Mouse (Mus musculus) midbrain, postnatal 0 days (tissue): ENCODE data around the gene Xylt1. TPM values are rescaled to one million over a fixed set of nuclear protein-coding genes. Genes with fewer than 3 reads are reported as not detected.
A peak's percentile ranks its signal among the peaks of the same experiment; 100 is the strongest.

Experiments
- ATAC-seq: fragments of 200-750 bp; cut with Nextera tagmentation; 2 replicates; pipeline ENCODE4 v1.8.0; 2017; ENCODE audit warnings: moderate number of reproducible peaks, mild to moderate bottlenecking, moderate TSS enrichment, moderate library complexity; ENCODE audit not compliant: low FRiP score
- DNase-seq: peaks from one replicate; pipeline ENCODE4 v3.0.0-alpha.2; 2015; ENCODE audit warnings: low spot score
- H3K27ac ChIP-seq: fragments of 300-500 bp; sonication (generic); 2 replicates; pipeline ENCODE4 v1.5.1; 2014; ENCODE audit warnings: low read depth, mild to moderate bottlenecking, low read length, mixed read lengths
- H3K27me3 ChIP-seq: fragments of 300-500 bp; sonication (generic); 2 replicates; pipeline ENCODE4 v1.6.1; 2014; ENCODE audit warnings: low read length, control low read depth, mixed read lengths; ENCODE audit not compliant: insufficient read depth
- H3K36me3 ChIP-seq: fragments of 300-500 bp; sonication (generic); 2 replicates; pipeline ENCODE4 v1.6.1; 2014; ENCODE audit warnings: low read length, control low read depth, mixed read lengths; ENCODE audit not compliant: insufficient read depth
- H3K4me1 ChIP-seq: fragments of 300-500 bp; sonication (generic); 2 replicates; pipeline ENCODE4 v1.6.1; 2014; ENCODE audit warnings: mild to moderate bottlenecking, control low read depth, antibody characterized with exemption, low read length, mixed read lengths; ENCODE audit not compliant: insufficient read depth
- H3K4me2 ChIP-seq: fragments of 300-500 bp; sonication (generic); 2 replicates; pipeline ENCODE4 v1.6.1; 2014; ENCODE audit warnings: low read depth, mild to moderate bottlenecking, low read length, mixed read lengths; ENCODE audit not compliant: poor library complexity, severe bottlenecking
- H3K4me3 ChIP-seq: fragments of 300-500 bp; sonication (generic); 2 replicates; pipeline ENCODE4 v1.5.1; 2014; ENCODE audit warnings: low read depth, mild to moderate bottlenecking, low read length, moderate library complexity
- H3K9ac ChIP-seq: fragments of 300-500 bp; sonication (generic); replicated peaks from 2 replicates; pipeline ENCODE4 v1.6.1; 2014; ENCODE audit warnings: mild to moderate bottlenecking, low read length, moderate library complexity, mixed read lengths; ENCODE audit not compliant: poor library complexity, severe bottlenecking
- H3K9me3 ChIP-seq: fragments of 300-500 bp; sonication (generic); 2 replicates; pipeline ENCODE4 v1.6.1; 2016; ENCODE audit warnings: low read length, control low read depth
- CTCF ChIP-seq: IDR thresholded peaks from 2 replicates; pipeline ENCODE4 v1.5.1; 2016; ENCODE audit warnings: antibody characterized with exemption, mild to moderate bottlenecking
- WGBS: fragments of 180-500 bp; shearing (Covaris S2); extraction: QIAGEN DNeasy Blood & Tissue Kit; methylation state at CpG from one replicate; pipeline ENCODE4 v1.1.7; 2014; 5-methylcytosine and 5-hydroxymethylcytosine counted together
- polyA plus RNA-seq: library from polyadenylated mRNA; unstranded; fragments of >200 nt; fragmentation: Nextera tagmentation; extraction: Ambion mirVana; gene quantifications from 2 replicates; pipeline ENCODE4 v1.2.1, GENCODE M21; 2015
- total RNA-seq: library from RNA; depleted of rRNA; stranded (reverse); fragments of >200 nt; gene quantifications from 2 replicates; pipeline ENCODE4 v1.2.3, GENCODE M21; 2014

The Xylt1 gene
- total and polyA plus RNA-seq, 2 experiments from 2014 or later = 2.5 to 16.4 TPM

DNA sequence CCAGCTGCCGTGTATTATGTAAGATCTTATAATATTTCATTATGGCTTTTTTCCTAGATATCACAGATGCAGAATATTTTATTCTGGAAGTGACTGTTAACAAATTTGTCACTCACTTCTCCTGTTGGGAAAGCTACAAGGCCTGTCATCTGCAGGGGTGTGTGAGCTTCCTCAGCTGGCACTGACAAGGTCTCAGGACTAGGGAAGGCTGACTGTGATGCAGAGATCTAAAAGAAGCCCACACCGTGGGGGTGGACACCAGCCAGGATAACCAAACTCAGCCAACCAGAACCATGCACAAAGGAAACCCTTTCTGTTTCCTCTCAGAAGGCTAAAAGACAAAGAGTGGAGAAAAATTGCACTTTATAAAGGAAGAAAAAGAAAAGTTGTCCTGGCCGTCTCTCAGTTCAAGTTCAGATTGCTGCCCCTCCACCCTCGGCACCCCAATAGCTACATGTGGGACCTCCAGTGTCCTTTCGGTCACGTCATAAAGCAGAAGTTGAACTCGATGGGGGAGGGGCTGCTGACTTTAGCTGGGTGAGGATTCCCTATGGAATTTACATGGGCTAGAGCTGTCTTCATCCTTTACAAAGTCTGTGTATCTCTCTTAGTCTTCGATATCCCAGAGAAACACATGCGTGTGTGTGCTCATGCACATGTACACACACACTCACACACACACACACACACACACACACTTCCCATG lies 109.9 kb downstream of the Xylt1 start:
- no peak overlapping the region for H3K4me3 ChIP-seq
- no peak overlapping the region for H3K4me2 ChIP-seq
- no peaks in the 10 kb centered on the region; the same call in 1 of the 2 replicates for H3K4me1 ChIP-seq
- H3K27ac ChIP-seq = no peak overlapping the region
- DNase-seq (no peak), ATAC-seq (no peak)
- no peak for TF ChIP-seq CTCF
- 54% methylated on average over 9 of the region's 9 CpGs for WGBS
- H3K27me3 ChIP-seq = no peaks in the 10 kb centered on the region
- no peaks in the 10 kb centered on the region for H3K9me3 ChIP-seq
- H3K9ac ChIP-seq = no peak overlapping the region
- no peaks in the 10 kb centered on the region for H3K36me3 ChIP-seq

DNA sequence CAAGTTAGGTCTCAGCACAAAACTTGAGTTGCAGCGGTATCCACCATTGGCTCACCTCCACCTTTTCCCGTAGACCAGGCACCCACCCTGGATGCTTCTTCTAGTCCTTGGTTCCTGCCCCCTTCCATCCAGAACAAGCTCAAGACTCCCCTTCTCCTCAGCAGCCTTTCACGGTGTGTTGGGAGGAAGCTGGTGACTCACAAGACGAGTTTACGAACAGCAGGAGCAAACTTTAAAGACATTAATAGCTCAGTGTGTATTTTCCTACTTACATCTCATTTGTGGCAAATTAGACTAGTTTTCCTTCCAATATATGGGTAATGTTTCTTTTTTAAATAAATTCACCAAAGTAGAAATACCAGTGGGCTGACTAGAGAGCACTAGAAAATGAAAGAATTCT lies 110.7 kb downstream of the Xylt1 start:
- H3K9me3 ChIP-seq = no peaks in the 10 kb centered on the region
- H3K4me3 ChIP-seq = no peak overlapping the region
- no peak for TF ChIP-seq CTCF
- H3K27ac ChIP-seq = no peak overlapping the region
- ATAC-seq = no peak
- no peak overlapping the region for H3K9ac ChIP-seq
- no peaks in the 10 kb centered on the region for H3K27me3 ChIP-seq
- 88% methylated on average over 5 of the region's 5 CpGs for WGBS
- DNase-seq = no peak
- H3K4me1 ChIP-seq = no peaks in the 10 kb centered on the region; the same call in 1 of the 2 replicates
- H3K36me3 ChIP-seq = no peaks in the 10 kb centered on the region
- no peak overlapping the region for H3K4me2 ChIP-seq

DNA sequence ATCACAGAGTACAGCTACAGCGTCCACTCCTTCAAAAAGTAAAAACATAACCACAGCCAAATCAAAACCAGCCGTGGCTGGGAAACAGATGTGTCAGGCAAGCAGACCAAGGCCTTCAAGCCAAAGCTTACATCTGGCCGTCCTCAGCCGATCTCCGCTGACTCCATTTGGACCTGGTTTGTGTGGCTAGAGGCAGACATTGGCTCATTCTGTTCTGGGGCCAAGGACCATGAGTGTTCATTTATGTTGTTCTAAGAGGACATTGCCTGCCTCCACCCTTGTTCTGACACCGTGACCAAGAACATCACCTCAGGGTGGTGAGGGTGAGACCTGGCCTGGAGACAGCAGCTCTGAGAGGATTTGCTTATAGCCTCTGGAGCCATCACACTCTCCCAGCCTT lies 113.4 kb downstream of the Xylt1 start:
- Histone ChIP-seq H3K4me2 (no peak overlapping the region), H3K9me3 (no peaks in the 10 kb centered on the region), H3K27ac (no peak overlapping the region; the same call in 1 of the 2 replicates), H3K4me3 (no peak overlapping the region), H3K9ac (no peak overlapping the region), H3K27me3 (no peaks in the 10 kb centered on the region), H3K4me1 (no peaks in the 10 kb centered on the region; the same call in 1 of the 2 replicates), H3K36me3 (no peaks in the 10 kb centered on the region)
- DNase-seq (no peak), ATAC-seq (no peak)
- no peak for TF ChIP-seq CTCF
- WGBS = 97% methylated on average over 6 of the region's 6 CpGs

DNA sequence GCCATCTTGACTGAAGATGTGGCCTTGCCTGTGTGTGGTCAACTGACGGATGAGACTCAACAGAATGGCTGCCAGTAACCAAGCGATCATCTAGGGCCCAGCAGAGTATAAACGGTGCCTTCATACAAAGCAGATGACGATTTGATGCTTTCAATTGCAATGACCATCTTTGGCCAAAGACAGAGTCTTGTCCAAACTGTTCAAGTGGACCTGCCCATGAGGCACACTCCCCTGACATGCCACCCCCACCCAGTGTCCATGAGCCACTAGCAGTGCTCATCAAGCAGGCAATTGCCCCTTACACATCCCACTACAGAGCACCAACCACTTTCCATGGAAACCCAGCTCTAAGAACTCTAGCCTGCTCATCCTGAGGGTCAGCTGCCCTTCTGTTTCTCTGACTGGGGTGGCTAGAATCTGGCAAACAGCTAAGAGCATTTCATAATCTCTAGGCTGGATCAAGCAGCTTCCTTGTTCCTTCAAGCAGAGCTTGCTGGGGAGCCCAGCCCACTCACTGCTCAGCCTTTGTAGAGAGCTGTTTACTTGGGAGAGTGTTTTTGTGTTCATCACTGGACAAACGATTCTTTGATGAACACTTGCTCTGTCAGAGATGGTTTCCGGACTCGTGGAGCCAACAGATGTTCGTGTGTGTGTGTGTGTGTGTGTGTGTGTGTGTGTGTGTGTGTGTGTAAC lies 114.0 kb downstream of the Xylt1 start:
- H3K36me3 ChIP-seq = no peaks in the 10 kb centered on the region
- H3K4me1 ChIP-seq = no peaks in the 10 kb centered on the region; the same call in 1 of the 2 replicates
- WGBS = 77% methylated on average over 8 of the region's 8 CpGs
- H3K27me3 ChIP-seq = no peaks in the 10 kb centered on the region
- H3K4me2 ChIP-seq = no peak overlapping the region
- H3K9me3 ChIP-seq = no peaks in the 10 kb centered on the region
- peak; percentile 64 for DNase-seq
- H3K4me3 ChIP-seq = no peak overlapping the region
- TF ChIP-seq CTCF = no peak
- no peak overlapping the region; the same call in 1 of the 2 replicates for H3K27ac ChIP-seq
- no peak overlapping the region for H3K9ac ChIP-seq
- peak; percentile 71 for ATAC-seq

DNA sequence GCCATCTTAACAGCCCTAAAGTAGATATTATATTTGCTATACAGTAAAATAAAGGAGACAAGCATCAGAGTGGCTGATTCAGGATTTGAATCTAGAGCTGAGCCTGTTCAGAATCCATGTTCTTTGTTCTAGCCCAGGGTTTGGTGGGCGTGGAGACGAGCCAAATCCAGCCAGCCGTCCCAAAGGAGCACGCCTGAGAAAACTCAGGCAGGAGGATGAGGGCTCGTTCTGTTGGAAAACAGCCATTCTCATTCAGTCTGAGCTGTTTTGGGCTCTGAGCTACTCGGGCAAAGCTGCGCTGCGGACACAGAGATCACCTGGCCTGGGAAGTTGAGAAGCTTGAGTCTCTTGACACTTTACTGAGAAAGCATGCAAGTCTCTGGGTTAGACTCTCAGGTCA lies 115.0 kb downstream of the Xylt1 start:
- no peak for ATAC-seq

DNA sequence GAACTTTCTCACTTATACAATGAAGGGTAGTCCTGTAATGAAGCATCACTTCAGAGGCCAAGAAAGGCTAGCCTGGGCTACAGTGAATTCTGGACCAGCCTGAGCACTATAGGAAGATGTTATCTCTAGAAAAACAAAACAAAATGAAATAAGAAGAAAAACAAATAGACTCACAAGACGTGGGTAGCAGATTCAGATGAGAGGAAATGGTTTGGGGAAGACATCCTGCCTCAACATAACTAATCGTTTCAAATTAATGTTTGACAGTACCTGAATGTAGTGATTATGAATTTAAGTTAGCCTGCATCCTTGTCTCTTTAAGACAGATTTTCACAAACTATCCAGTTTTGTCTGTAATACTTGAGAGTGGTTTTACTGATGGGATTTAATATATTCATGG lies 117.4 kb downstream of the Xylt1 start:
- Histone ChIP-seq H3K27ac (no peak overlapping the region), H3K9ac (no peak overlapping the region), H3K4me1 (peaks cover 3% of the 10 kb centered on the region; the same call in 1 of the 2 replicates), H3K4me2 (no peak overlapping the region), H3K36me3 (no peaks in the 10 kb centered on the region), H3K4me3 (no peak overlapping the region), H3K9me3 (no peaks in the 10 kb centered on the region), H3K27me3 (no peaks in the 10 kb centered on the region)
- TF ChIP-seq CTCF = no peak
- 86% methylated on average over 2 of the region's 2 CpGs for WGBS
- no peak for ATAC-seq
- DNase-seq = no peak

More for the DNA sequence above, 115.0 kb downstream of the Xylt1 start:
- no peak for TF ChIP-seq CTCF
- Histone ChIP-seq H3K36me3 (no peaks in the 10 kb centered on the region), H3K9me3 (no peaks in the 10 kb centered on the region), H3K4me1 (no peaks in the 10 kb centered on the region; the same call in 1 of the 2 replicates), H3K9ac (no peak overlapping the region), H3K27me3 (no peaks in the 10 kb centered on the region), H3K27ac (no peak overlapping the region), H3K4me2 (no peak overlapping the region), H3K4me3 (no peak overlapping the region)
- WGBS = 60% methylated on average over 8 of the region's 8 CpGs
- DNase-seq = peak; percentile 32
